Mouse (Mus musculus): ENCODE data around the gene Ranbp9. TPM values are rescaled to one million over a fixed set of nuclear protein-coding genes. Genes with fewer than 3 reads are reported as not detected.

Ranbp9 gene
- polyA plus RNA-seq, 1 experiment = 17.6 TPM

GRCm38 (mm10) chr13:43495645-43496044 lies 14.6 kb upstream of the Ranbp9 start:
- H3K79me2 ChIP-seq (ENCODE audit: control insufficient read depth, insufficient read depth) = no peaks in the 10 kb centered on the region
- H3K27me3 ChIP-seq (ENCODE audit: control insufficient read depth, insufficient read depth, insufficient read length) = no peaks in the 10 kb centered on the region
- H3K79me3 ChIP-seq (ENCODE audit: low read depth) = no peaks in the 10 kb centered on the region
- H3K36me3 ChIP-seq (ENCODE audit: control insufficient read depth, insufficient read depth) = no peaks in the 10 kb centered on the region
- TF ChIP-seq CEBPB (IDR thresholded peaks at IDR 0.05; ENCODE audit: low read depth) (no peak), MAX (IDR thresholded peaks at IDR 0.05) (no peak)
- no peak overlapping the region for H3ac ChIP-seq (ENCODE audit: control insufficient read depth, insufficient read length, low read depth)
- H3K4me3 ChIP-seq (ENCODE audit: insufficient read depth, poor library complexity, severe bottlenecking) = no peak overlapping the region

DNA sequence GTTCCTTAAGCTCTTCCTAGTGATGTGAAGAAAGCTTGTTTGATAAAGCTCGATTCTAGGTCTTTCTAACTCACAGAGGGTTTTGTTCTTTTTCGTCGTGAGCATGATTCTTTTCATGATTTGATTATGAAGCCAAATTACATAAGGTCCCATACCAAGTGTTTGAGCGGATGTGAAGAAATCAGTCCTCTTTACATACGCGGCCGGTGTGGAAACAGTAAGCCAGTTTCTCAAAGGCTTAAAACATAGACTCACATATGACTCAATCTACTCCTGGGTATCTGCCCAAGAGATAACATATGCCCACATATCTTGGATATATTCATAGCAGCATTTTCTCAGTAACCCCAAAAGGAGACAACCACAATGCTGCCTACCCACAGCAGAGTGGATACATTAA lies 12.6 kb upstream of the Ranbp9 start:
- TF ChIP-seq CTCF (IDR thresholded peaks at IDR 0.05; ENCODE audit: control insufficient read depth, insufficient read depth, insufficient read length) (no peak), MYOD1 (IDR thresholded peaks at IDR 0.05; ENCODE audit: control insufficient read depth, insufficient read length, low read depth) (no peak), MYOG (IDR thresholded peaks at IDR 0.05; ENCODE audit: control insufficient read depth, extremely low read depth, insufficient read length) (no peak), USF1 (IDR thresholded peaks at IDR 0.05; ENCODE audit: low read depth) (no peak), FOSL1 (IDR thresholded peaks at IDR 0.05; ENCODE audit: insufficient read depth, low read length, poor library complexity, severe bottlenecking) (no peak)
- H3ac ChIP-seq (ENCODE audit: control insufficient read depth, insufficient read length, low read depth) = no peak overlapping the region
- no peaks in the 10 kb centered on the region for H3K27me3 ChIP-seq (ENCODE audit: control insufficient read depth, insufficient read depth, insufficient read length)
- H3K36me3 ChIP-seq (ENCODE audit: control insufficient read depth, insufficient read depth) = no peaks in the 10 kb centered on the region
- no peaks in the 10 kb centered on the region for H3K79me3 ChIP-seq (ENCODE audit: low read depth)
- no peaks in the 10 kb centered on the region for H3K79me2 ChIP-seq (ENCODE audit: control insufficient read depth, insufficient read depth)
- H3K4me3 ChIP-seq (ENCODE audit: insufficient read depth, poor library complexity, severe bottlenecking) = no peak overlapping the region

DNA sequence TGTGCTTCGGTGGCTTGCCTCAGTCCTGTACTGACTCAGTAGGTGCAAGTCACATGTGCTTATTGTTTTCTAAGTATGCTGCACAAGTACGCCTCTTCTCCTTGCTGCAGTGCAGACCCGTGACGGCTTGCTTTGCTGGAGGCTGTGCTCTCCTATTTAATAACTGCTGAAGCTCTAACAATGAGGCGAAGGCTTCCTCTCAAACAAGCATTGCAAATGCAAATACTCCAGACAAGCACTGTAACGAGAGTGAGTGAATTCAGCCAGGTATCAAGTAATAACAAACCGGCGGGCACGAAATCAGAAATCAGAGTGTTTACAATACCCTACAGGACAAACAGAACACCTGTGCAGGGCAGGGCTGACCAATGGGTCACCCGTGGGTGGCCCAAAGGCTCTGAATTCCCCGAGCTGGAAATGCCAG lies 12.0 kb upstream of the Ranbp9 start:
- no peaks in the 10 kb centered on the region for H3K79me2 ChIP-seq (ENCODE audit: control insufficient read depth, insufficient read depth)
- H3ac ChIP-seq (ENCODE audit: control insufficient read depth, insufficient read length, low read depth) = no peak overlapping the region
- H3K27me3 ChIP-seq (ENCODE audit: control insufficient read depth, insufficient read depth, insufficient read length) = no peaks in the 10 kb centered on the region
- no peak overlapping the region for H3K4me3 ChIP-seq (ENCODE audit: insufficient read depth, poor library complexity, severe bottlenecking)
- no peaks in the 10 kb centered on the region for H3K36me3 ChIP-seq (ENCODE audit: control insufficient read depth, insufficient read depth)
- TF ChIP-seq MYOD1 (IDR thresholded peaks at IDR 0.05; ENCODE audit: control insufficient read depth, insufficient read length, low read depth) = no peak
- TF ChIP-seq FOSL1 (IDR thresholded peaks at IDR 0.05; ENCODE audit: insufficient read depth, low read length, poor library complexity, severe bottlenecking) = no peak
- no peak for TF ChIP-seq CTCF (IDR thresholded peaks at IDR 0.05; ENCODE audit: control insufficient read depth, insufficient read depth, insufficient read length)
- H3K79me3 ChIP-seq (ENCODE audit: low read depth) = no peaks in the 10 kb centered on the region

DNA sequence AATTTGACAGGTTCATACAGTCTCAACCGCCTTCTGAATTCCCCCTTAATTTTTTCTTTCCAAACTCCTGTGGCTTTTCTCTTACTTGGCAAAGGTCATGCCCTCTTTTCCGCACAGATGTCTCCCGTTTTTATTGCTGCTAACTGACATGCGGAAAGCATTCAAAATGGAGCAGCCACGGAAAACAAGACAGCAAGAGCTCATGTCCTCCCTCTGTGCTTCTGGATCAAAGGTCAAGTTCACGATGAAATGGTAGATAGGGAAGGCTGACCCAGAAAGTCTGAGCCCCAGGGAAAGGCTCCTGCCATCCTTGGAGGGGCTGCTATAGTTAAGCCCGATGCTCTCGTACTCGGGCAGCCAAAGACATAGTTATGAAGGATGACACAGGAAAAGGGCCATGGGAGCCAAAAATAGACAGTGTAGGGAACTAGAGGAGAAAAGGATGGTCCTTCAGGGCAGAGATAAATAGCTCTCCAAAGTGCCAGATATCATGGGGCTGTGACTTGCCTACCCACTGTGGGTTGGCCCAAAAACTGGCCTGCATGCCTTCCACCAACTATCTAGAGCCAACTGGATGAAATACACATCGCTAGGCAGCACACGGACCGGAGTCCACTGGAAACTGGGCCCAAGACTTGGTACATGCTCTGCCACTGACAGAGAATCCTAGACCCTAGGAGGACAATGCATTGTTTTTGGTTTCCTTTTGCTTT lies 5.6 kb upstream of the Ranbp9 start:
- no peaks in the 10 kb centered on the region for H3K79me2 ChIP-seq (ENCODE audit: control insufficient read depth, insufficient read depth)
- no peak for TF ChIP-seq MYOG (IDR thresholded peaks at IDR 0.05; ENCODE audit: control insufficient read depth, extremely low read depth, insufficient read length)
- H3K36me3 ChIP-seq (ENCODE audit: control insufficient read depth, insufficient read depth) = no peaks in the 10 kb centered on the region
- no peaks in the 10 kb centered on the region for H3K27me3 ChIP-seq (ENCODE audit: control insufficient read depth, insufficient read depth, insufficient read length)
- H3ac ChIP-seq (ENCODE audit: control insufficient read depth, insufficient read length, low read depth) = no peak overlapping the region
- no peaks in the 10 kb centered on the region for H3K79me3 ChIP-seq (ENCODE audit: low read depth)
- H3K4me3 ChIP-seq (ENCODE audit: insufficient read depth, poor library complexity, severe bottlenecking) = no peak overlapping the region

GRCm38 (mm10) chr13:43485278-43485976 lies 4.3 kb upstream of the Ranbp9 start:
- TF ChIP-seq MYOD1 (IDR thresholded peaks at IDR 0.05; ENCODE audit: control insufficient read depth, insufficient read length, low read depth) = no peak
- TF ChIP-seq MYOG (IDR thresholded peaks at IDR 0.05; ENCODE audit: control insufficient read depth, extremely low read depth, insufficient read length) = no peak
- TF ChIP-seq FOSL1 (IDR thresholded peaks at IDR 0.05; ENCODE audit: insufficient read depth, low read length, poor library complexity, severe bottlenecking) = no peak
- TF ChIP-seq CEBPB (IDR thresholded peaks at IDR 0.05; ENCODE audit: low read depth) = no peak
- TF ChIP-seq CTCF (IDR thresholded peaks at IDR 0.05; ENCODE audit: control insufficient read depth, insufficient read depth, insufficient read length) = no peak
- TF ChIP-seq USF1 (IDR thresholded peaks at IDR 0.05; ENCODE audit: low read depth) = no peak
- no peak for TF ChIP-seq MAX (IDR thresholded peaks at IDR 0.05)
- Histone ChIP-seq H3K27me3 (ENCODE audit: control insufficient read depth, insufficient read depth, insufficient read length) (no peaks in the 10 kb centered on the region), H3K79me2 (ENCODE audit: control insufficient read depth, insufficient read depth) (peaks cover 3% of the 10 kb centered on the region), H3K79me3 (ENCODE audit: low read depth) (peaks cover under 1% of the 10 kb centered on the region), H3K36me3 (ENCODE audit: control insufficient read depth, insufficient read depth) (no peaks in the 10 kb centered on the region), H3K4me3 (ENCODE audit: insufficient read depth, poor library complexity, severe bottlenecking) (no peak overlapping the region), H3ac (ENCODE audit: control insufficient read depth, insufficient read length, low read depth) (no peak overlapping the region)

- TF ChIP-seq CTCF (IDR thresholded peaks at IDR 0.05; ENCODE audit: control insufficient read depth, insufficient read depth, insufficient read length) (no peak), USF1 (IDR thresholded peaks at IDR 0.05; ENCODE audit: low read depth) (no peak), MAX (IDR thresholded peaks at IDR 0.05) (no peak), MYOG (IDR thresholded peaks at IDR 0.05; ENCODE audit: control insufficient read depth, extremely low read depth, insufficient read length) (no peak), CEBPB (IDR thresholded peaks at IDR 0.05; ENCODE audit: low read depth) (no peak), MYOD1 (IDR thresholded peaks at IDR 0.05; ENCODE audit: control insufficient read depth, insufficient read length, low read depth) (no peak), FOSL1 (IDR thresholded peaks at IDR 0.05; ENCODE audit: insufficient read depth, low read length, poor library complexity, severe bottlenecking) (no peak)
- Histone ChIP-seq H3K36me3 (ENCODE audit: control insufficient read depth, insufficient read depth) (no peaks in the 10 kb centered on the region), H3ac (ENCODE audit: control insufficient read depth, insufficient read length, low read depth) (no peak overlapping the region), H3K4me3 (ENCODE audit: insufficient read depth, poor library complexity, severe bottlenecking) (no peak overlapping the region), H3K79me2 (ENCODE audit: control insufficient read depth, insufficient read depth) (peaks cover 30% of the 10 kb centered on the region), H3K27me3 (ENCODE audit: control insufficient read depth, insufficient read depth, insufficient read length) (no peaks in the 10 kb centered on the region), H3K79me3 (ENCODE audit: low read depth) (peaks cover 26% of the 10 kb centered on the region)
These were observed 1.7 kb upstream of the Ranbp9 start for GRCm38 (mm10) chr13:43482782-43483181.

Measured in C2C12 (cell line).